Mouse (Mus musculus) CH12.LX (cell line): ENCODE measurements around the gene Tmsb4x.

Source experiments
- CTCF ChIP-seq, 2 experiments: IDR thresholded peaks in 1 of 2; conservative IDR thresholded peaks in 1 of 2; 2 replicates each; pipeline ENCODE4 v1.5.1; 2011 to 2012; ENCODE audit warnings: low read depth in 2 of 2, low read length in 2 of 2, improper control_type of control experiment in 1 of 2, inconsistent platforms in 1 of 2, mild to moderate bottlenecking in 1 of 2, moderate library complexity in 1 of 2
- MAX ChIP-seq: IDR thresholded peaks from 2 replicates; pipeline ENCODE4 v1.6.1; 2011; ENCODE audit warnings: low read length, improper control_type of control experiment
- MEF2A ChIP-seq: IDR thresholded peaks from 2 replicates; pipeline ENCODE4 v1.6.1; 2014; ENCODE audit warnings: low read depth, mild to moderate bottlenecking, inconsistent platforms, low read length, improper control_type of control experiment, borderline replicate concordance
- POLR2A ChIP-seq: IDR thresholded peaks from 2 replicates; pipeline ENCODE4 v1.6.1; 2011; ENCODE audit warnings: low read depth, mild to moderate bottlenecking, improper control_type of control experiment, low read length
- USF2 ChIP-seq: conservative IDR thresholded peaks from 2 replicates; pipeline ENCODE4 v1.6.1; 2011; ENCODE audit warnings: low read depth, low read length, improper control_type of control experiment

GRCm38 (mm10) chrX:167239293-167239921, 30.3 kb upstream of the Tmsb4x start:
- no peak for TF ChIP-seq MAX
- TF ChIP-seq CTCF (conservative IDR thresholded peaks at IDR 0.05 in 1 of 2, IDR thresholded peaks at IDR 0.05 in 1 of 2; ENCODE audit: low read depth in 2 of 2, low read length in 2 of 2), result no peak
- TF ChIP-seq POLR2A, result no peak
- TF ChIP-seq USF2, result no peak
- no peak for TF ChIP-seq MEF2A
